Mouse (Mus musculus): ENCODE measurements around the gene Agt. TPM values are rescaled to one million over a fixed set of nuclear protein-coding genes. Genes with fewer than 3 reads are reported as not detected.

Gene Agt
- total RNA-seq, 2 experiments from 2014 or later: not detected

DNA sequence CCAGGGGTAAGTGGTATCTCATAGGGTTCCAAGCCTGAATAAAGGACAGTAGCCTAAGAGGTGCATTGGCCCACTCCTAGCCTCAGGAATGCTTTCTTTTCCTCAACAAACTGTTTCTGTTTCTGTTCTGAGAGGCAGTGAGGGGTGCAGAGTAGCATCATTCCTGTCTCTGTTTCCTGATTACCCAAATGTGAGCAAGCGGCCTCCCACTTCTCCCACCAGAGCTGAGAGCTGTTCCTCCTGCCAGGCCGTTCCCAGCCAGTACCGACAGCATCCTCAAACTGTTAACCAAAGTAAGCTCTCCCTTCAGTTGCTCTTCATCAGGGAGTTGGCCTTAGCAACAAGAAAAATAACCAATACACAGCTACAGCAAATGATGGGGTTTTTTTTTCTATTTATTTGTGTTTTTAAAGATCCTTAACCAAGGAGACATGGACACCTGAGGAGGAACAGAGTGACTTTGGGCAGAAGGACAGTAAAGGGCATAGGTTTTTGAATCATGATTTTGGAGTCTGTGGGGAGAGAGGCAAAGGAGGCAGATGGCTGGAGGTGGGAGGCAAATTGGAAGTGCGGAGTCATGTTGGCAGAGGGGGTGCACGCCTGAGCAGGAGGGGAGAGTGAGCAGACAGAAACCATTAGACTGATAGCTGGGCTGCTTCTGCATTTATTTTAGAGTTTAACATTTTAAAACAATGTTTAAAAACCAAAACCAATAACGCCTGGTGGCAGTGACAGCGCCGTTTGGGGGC lies 61.8 kb downstream of the Agt start:
- no peak for ATAC-seq (replicated peaks; ENCODE audit: poor library complexity)

Other genes starting within 250 kb of the Agt start
- gene Pgbd5, start 130.0 kb downstream of the Agt start, total RNA-seq (2015): not detected in 2 replicates
- gene Pgbd5, start 130.0 kb downstream of the Agt start, total RNA-seq (2017): not detected in 2 replicates
- gene Cog2, start 48.9 kb downstream of the Agt start, total RNA-seq (2015): 9.3 and 12.8 TPM in 2 replicates
- gene Cog2, start 48.9 kb downstream of the Agt start, total RNA-seq (2017): 20.9 and 27.4 TPM in 2 replicates
- gene Capn9, start 6.4 kb upstream of the Agt start, total RNA-seq (2015): not detected in 2 replicates
- gene Capn9, start 6.4 kb upstream of the Agt start, total RNA-seq (2017): not detected in 2 replicates
- gene 2310022B05Rik, start 93.7 kb upstream of the Agt start, total RNA-seq (2015): 6.3 and 7.0 TPM in 2 replicates
- gene 2310022B05Rik, start 93.7 kb upstream of the Agt start, total RNA-seq (2017): 3.0 and 3.1 TPM in 2 replicates
- gene Ttc13, start 152.3 kb upstream of the Agt start, total RNA-seq (2015): 49.9 and 51.7 TPM in 2 replicates
- 52.1 and 52.3 TPM in 2 replicates for gene Ttc13, start 152.3 kb upstream of the Agt start, total RNA-seq (2017)
- 10.1 and 13.3 TPM in 2 replicates for gene Arv1, start 152.4 kb upstream of the Agt start, total RNA-seq (2015)
- 4.0 and 5.8 TPM in 2 replicates for gene Arv1, start 152.4 kb upstream of the Agt start, total RNA-seq (2017)
- gene Fam89a, start 182.1 kb upstream of the Agt start, total RNA-seq (2015): not detected in 2 replicates
- gene Fam89a, start 182.1 kb upstream of the Agt start, total RNA-seq (2017): not detected in 2 replicates
- not detected in 2 replicates for gene Trim67, start 223.4 kb upstream of the Agt start, total RNA-seq (2015)
- 0.07 TPM in 1 of 2 replicates, not detected in the other for gene Trim67, start 223.4 kb upstream of the Agt start, total RNA-seq (2017)